Mouse (Mus musculus) liver, embryonic 16.5 days (tissue): Measurements from ENCODE around the gene Trhr2. TPM values are rescaled to one million over a fixed set of nuclear protein-coding genes. Genes with fewer than 3 reads are reported as not detected.

Experiments used
- ATAC-seq: fragments of 200-750 bp; cut with Nextera tagmentation; 2 replicates; pipeline ENCODE4 v1.8.0; 2017; ENCODE audit warnings: low read depth, mild to moderate bottlenecking, moderate number of reproducible peaks, moderate library complexity
- H3K27ac ChIP-seq: fragments of 300-500 bp; sonication (generic); 2 replicates; pipeline ENCODE4 v1.5.1; 2014; ENCODE audit warnings: mild to moderate bottlenecking, low read length
- H3K27me3 ChIP-seq: fragments of 300-500 bp; sonication (generic); 2 replicates; pipeline ENCODE4 v1.6.1; 2014; ENCODE audit warnings: low read depth, low read length, mixed read lengths; ENCODE audit not compliant: control insufficient read depth, insufficient read depth
- H3K36me3 ChIP-seq: fragments of 300-500 bp; sonication (generic); 2 replicates; pipeline ENCODE4 v1.6.1; 2014; ENCODE audit warnings: mild to moderate bottlenecking; ENCODE audit not compliant: control insufficient read depth, insufficient read depth
- H3K4me1 ChIP-seq: fragments of 300-500 bp; sonication (generic); 2 replicates; pipeline ENCODE4 v1.6.1; 2014; ENCODE audit warnings: low read depth, low read length, mixed read lengths; ENCODE audit not compliant: control insufficient read depth
- H3K4me2 ChIP-seq: fragments of 300-500 bp; sonication (generic); 2 replicates; pipeline ENCODE4 v1.6.1; 2014; ENCODE audit warnings: low read depth, low read length, mixed read lengths
- H3K4me3 ChIP-seq: fragments of 300-500 bp; sonication (generic); 2 replicates; pipeline ENCODE4 v1.5.1; 2014; ENCODE audit warnings: low read depth, mild to moderate bottlenecking, low read length
- H3K9ac ChIP-seq: fragments of 300-500 bp; sonication (generic); 2 replicates; pipeline ENCODE4 v1.6.1; 2014; ENCODE audit warnings: low read depth, low read length
- H3K9me3 ChIP-seq: fragments of 300-500 bp; sonication (generic); replicated peaks from 2 replicates; pipeline ENCODE4 v1.6.1; 2016; ENCODE audit warnings: low read length; ENCODE audit not compliant: control insufficient read depth
- WGBS: fragments of 180-500 bp; shearing (Covaris S2); extraction: QIAGEN DNeasy Blood & Tissue Kit; methylation state at CpG from one replicate; pipeline ENCODE4 v1.1.7; 2014; ENCODE audit not compliant: insufficient replicate concordance; 5-methylcytosine and 5-hydroxymethylcytosine counted together
- polyA plus RNA-seq: library from polyadenylated mRNA; unstranded; fragments of >200 nt; fragmentation: Nextera tagmentation; extraction: Ambion mirVana; gene quantifications from 2 replicates; pipeline ENCODE4 v1.2.1, GENCODE M21; 2015

The Trhr2 gene
- polyA plus RNA-seq, 1 experiment from 2014 or later: not detected

DNA sequence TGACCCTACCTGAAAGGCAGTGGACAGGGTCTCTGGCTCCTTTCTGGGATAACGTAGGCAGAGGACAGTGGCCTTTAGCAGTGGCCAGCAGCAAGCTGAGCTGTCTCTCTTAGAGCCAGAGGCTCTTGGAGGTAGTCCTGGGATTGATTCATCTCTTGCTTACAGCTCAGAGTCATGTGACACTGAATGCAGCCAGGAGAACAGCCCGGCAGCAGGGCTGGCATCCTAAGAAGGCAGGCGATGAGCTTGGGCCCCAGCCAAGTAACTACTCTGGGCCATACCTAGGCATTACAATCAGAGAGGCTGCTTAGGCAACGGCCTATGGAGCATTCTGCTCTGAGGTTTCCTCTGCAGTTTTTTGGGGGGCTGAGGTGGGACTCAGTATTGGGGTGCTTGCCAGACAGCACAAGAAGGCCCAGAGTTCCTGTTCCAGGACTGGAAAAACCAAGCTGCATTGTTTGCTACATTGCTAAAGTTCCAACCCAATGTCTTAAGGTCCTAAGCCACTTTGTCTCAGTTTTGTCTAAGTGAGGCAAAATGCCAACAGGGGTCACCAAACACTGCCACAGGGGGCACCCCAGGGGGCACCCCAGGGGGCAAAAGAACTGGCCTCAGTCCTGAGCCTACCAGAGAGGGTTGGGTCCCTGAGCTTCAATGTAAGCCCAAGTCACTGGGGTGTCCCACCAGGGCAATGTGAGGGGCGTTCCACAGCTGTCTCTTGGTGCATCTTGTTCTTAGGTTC is 12.6 kb downstream of the Trhr2 start:
- Histone ChIP-seq H3K9ac (no peak overlapping the region), H3K4me2 (no peak overlapping the region), H3K9me3 (no peaks in the 10 kb centered on the region), H3K36me3 (no peaks in the 10 kb centered on the region), H3K27me3 (no peaks in the 10 kb centered on the region; the same call in none of the 2 replicates), H3K4me1 (peaks cover 50% of the 10 kb centered on the region), H3K27ac (no peak overlapping the region), H3K4me3 (no peak overlapping the region)
- WGBS: 61% methylated on average over 5 of the region's 5 CpGs
- ATAC-seq: no peak

DNA sequence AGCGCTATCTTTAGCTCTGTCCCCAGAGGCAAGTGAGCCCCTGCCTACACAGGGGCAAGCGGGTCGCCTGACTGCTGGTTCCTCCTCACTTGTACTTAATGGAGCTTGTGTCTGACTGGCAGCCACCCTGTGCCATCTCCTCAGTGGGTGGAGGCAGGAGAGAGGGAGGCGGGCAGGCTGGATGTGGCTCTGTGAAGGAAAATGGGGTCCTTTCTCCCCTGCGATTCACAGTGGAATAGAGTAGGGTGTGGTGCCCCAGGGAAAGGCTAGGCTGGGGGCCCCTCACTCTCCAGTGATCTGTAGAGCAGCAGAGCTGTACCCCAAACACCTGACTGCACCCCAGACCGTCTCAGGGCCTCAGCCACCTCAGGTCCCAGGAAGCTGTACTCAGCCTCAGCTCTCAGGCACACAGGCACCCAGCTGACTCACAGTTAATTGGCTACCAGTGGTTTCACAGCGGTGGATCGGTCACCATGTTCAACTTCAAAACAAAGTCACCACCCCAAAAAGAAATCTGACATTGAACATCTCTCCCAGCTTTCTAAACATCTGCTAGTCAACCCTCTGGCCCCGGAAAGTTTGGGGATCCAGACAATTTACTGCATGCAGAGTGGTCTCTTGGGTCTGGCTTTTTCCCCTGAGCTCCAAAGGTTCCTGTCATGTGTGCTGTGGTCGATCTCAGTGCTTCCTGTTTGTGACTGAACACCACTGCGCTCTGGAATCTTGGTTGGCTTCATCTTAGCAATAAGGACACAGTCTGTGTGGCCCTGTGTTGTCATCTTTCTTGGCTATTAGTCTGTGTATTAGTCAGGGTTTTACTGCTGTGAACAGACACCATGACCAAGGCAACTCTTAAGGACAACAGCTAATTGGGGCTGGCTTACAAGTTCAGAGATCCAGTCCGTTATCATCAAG is 15.1 kb downstream of the Trhr2 start:
- 31% methylated on average over 12 of the region's 12 CpGs for WGBS
- no peak overlapping the region for H3K4me3 ChIP-seq
- ATAC-seq: no peak
- no peaks in the 10 kb centered on the region for H3K36me3 ChIP-seq
- H3K27me3 ChIP-seq: no peaks in the 10 kb centered on the region; the same call in none of the 2 replicates
- no peaks in the 10 kb centered on the region for H3K9me3 ChIP-seq
- H3K4me2 ChIP-seq: no peak overlapping the region
- peak overlapping the region; percentile 28 for H3K27ac ChIP-seq
- H3K9ac ChIP-seq: 0 out of 2 replicates have a peak overlapping the region, but pooled peaks have one; percentile 15
- H3K4me1 ChIP-seq: peaks cover 58% of the 10 kb centered on the region

DNA sequence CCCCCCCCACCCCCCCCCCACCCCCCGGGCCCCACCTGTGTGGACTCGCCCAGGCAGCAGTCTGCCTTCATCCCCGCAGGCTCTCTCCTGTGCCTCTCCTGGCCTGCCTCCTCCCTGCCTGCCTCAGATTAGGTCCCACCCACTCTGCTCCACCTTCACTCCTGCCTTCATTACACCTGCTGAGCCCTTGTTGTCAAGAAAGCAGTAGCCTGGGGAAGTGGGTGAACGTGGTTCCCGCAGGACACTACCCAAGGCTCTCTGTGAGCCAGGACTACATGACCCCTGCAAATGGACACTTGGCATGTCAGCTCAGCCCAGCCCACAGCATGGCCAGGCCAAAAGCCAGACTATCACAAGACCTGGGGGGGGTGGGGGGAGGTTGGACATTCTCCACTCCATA is 16.3 kb downstream of the Trhr2 start:
- peak; percentile 65 for ATAC-seq
- 0 out of 2 replicates have a peak, but pooled peaks cover 3% of the 10 kb centered on the region for H3K36me3 ChIP-seq
- H3K9ac ChIP-seq: peak overlapping the region; percentile 38; the same call in 1 of the 2 replicates
- no peaks in the 10 kb centered on the region for H3K9me3 ChIP-seq
- peaks cover 46% of the 10 kb centered on the region for H3K4me1 ChIP-seq
- peak overlapping the region; percentile 58 for H3K4me2 ChIP-seq
- H3K27me3 ChIP-seq: no peaks in the 10 kb centered on the region; the same call in none of the 2 replicates
- H3K4me3 ChIP-seq: no peak overlapping the region
- WGBS: 6% methylated on average over 3 of the region's 5 CpGs
- H3K27ac ChIP-seq: no peak overlapping the region

- Histone ChIP-seq H3K36me3 (0 out of 2 replicates have a peak, but pooled peaks cover 4% of the 10 kb centered on the region), H3K9me3 (no peaks in the 10 kb centered on the region), H3K4me1 (peaks cover 41% of the 10 kb centered on the region), H3K4me2 (peak overlapping the region; percentile 58), H3K9ac (0 out of 2 replicates have a peak overlapping the region, but pooled peaks have one; percentile 26), H3K27me3 (no peaks in the 10 kb centered on the region; the same call in none of the 2 replicates), H3K27ac (no peak overlapping the region), H3K4me3 (peak overlapping the region; percentile 28)
- WGBS: 1% methylated on average over 14 of the region's 14 CpGs
- peak; percentile 42; the same call in 1 of the 2 replicates for ATAC-seq
These were observed 16.8 kb downstream of the Trhr2 start for GRCm38 (mm10) chr8:122343758-122344157.

- Histone ChIP-seq H3K4me3 (peak overlapping the region; percentile 28), H3K4me1 (peaks cover 38% of the 10 kb centered on the region), H3K9ac (peak overlapping the region; percentile 35; the same call in 1 of the 2 replicates), H3K36me3 (peaks cover 4% of the 10 kb centered on the region; the same call in 1 of the 2 replicates), H3K4me2 (peak overlapping the region; percentile 58), H3K9me3 (no peaks in the 10 kb centered on the region), H3K27me3 (no peaks in the 10 kb centered on the region; the same call in none of the 2 replicates), H3K27ac (no peak overlapping the region)
- 4% methylated on average over 11 of the region's 11 CpGs for WGBS
- ATAC-seq: no peak
These were observed 17.2 kb downstream of the Trhr2 start for GRCm38 (mm10) chr8:122343341-122343740.

DNA sequence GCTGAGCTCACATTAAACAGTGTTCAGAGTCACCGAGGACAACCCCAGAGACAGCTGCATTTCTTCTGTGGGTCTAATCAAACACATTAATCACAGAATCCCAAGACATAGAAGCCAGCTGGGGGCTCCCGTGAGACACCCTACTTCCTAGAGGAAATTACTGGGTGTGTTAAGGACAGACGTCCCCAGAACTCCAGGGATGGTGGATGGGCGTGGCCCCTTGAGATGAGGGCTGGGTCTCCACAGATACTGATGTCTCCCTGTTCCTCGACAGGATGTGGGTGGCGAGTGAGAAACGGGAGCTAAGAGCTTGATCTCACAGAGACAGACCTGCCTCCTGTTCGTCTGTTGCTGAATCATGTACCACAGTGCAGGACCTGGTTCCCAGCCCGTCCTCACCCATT is 17.7 kb downstream of the Trhr2 start:
- H3K9ac ChIP-seq: peak overlapping the region; percentile 35; the same call in 1 of the 2 replicates
- peaks cover 10% of the 10 kb centered on the region for H3K36me3 ChIP-seq
- H3K9me3 ChIP-seq: no peaks in the 10 kb centered on the region
- ATAC-seq: peak; percentile 26; the same call in 1 of the 2 replicates
- H3K4me3 ChIP-seq: peak overlapping the region; percentile 28; the same call in 1 of the 2 replicates
- H3K4me1 ChIP-seq: peaks cover 38% of the 10 kb centered on the region
- 2% methylated on average over 9 of the region's 9 CpGs for WGBS
- H3K27ac ChIP-seq: no peak overlapping the region
- H3K4me2 ChIP-seq: peak overlapping the region; percentile 58
- no peaks in the 10 kb centered on the region; the same call in none of the 2 replicates for H3K27me3 ChIP-seq

DNA sequence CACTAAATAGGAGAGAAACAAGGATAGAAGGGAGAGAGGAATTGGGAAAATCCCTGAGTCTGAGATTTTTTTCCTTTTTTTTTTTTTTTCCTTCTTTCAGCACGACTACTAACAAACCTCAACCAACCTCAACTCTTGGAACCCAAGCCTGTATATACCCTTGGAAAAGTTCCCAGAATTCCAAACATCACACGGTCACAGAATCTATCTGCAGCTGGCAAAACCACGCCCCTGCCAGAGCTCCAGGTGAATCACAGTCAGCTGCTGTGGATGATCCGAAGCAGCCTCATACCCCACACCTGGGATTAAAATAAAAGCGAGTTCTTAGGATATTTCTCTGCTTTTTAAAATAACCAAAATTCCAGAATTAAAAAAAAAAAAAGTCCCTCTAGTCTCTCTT is 18.2 kb downstream of the Trhr2 start:
- Histone ChIP-seq H3K36me3 (peaks cover 14% of the 10 kb centered on the region), H3K27me3 (no peaks in the 10 kb centered on the region; the same call in none of the 2 replicates), H3K4me3 (no peak overlapping the region), H3K9me3 (no peaks in the 10 kb centered on the region), H3K4me2 (peak overlapping the region; percentile 58), H3K27ac (no peak overlapping the region), H3K9ac (no peak overlapping the region), H3K4me1 (peaks cover 38% of the 10 kb centered on the region)
- WGBS: 37% methylated on average over 5 of the region's 5 CpGs
- ATAC-seq: no peak

GRCm38 (mm10) chr8:122341790-122342189 is 18.8 kb downstream of the Trhr2 start:
- H3K9ac ChIP-seq: no peak overlapping the region
- no peak overlapping the region for H3K4me3 ChIP-seq
- no peak overlapping the region for H3K27ac ChIP-seq
- 55% methylated on average over 6 of the region's 6 CpGs for WGBS
- H3K9me3 ChIP-seq: peaks cover 3% of the 10 kb centered on the region
- no peak overlapping the region for H3K4me2 ChIP-seq
- H3K27me3 ChIP-seq: no peaks in the 10 kb centered on the region; the same call in none of the 2 replicates
- peaks cover 38% of the 10 kb centered on the region for H3K4me1 ChIP-seq
- peaks cover 20% of the 10 kb centered on the region for H3K36me3 ChIP-seq
- ATAC-seq: no peak
